Mouse (Mus musculus) forebrain, embryonic 13.5 days (tissue): ENCODE data around the gene Rapgef6. TPM values are rescaled to one million over a fixed set of nuclear protein-coding genes. Genes with fewer than 3 reads are reported as not detected.

Source experiments
- ATAC-seq: fragments of 200-750 bp; cut with Nextera tagmentation; 2 replicates; pipeline ENCODE4 v1.8.0; 2017
- H3K27ac ChIP-seq: fragments of 300-500 bp; sonication (generic); 2 replicates; pipeline ENCODE4 v1.5.1; 2015; ENCODE audit warnings: inconsistent platforms, mild to moderate bottlenecking, moderate library complexity
- H3K27me3 ChIP-seq: fragments of 300-500 bp; sonication (generic); 2 replicates; pipeline ENCODE4 v1.6.1; 2015; ENCODE audit warnings: mild to moderate bottlenecking, inconsistent platforms
- H3K36me3 ChIP-seq: fragments of 300-500 bp; sonication (generic); 2 replicates; pipeline ENCODE4 v1.6.1; 2015; ENCODE audit warnings: mild to moderate bottlenecking, inconsistent platforms; ENCODE audit not compliant: poor library complexity, severe bottlenecking
- H3K4me1 ChIP-seq: fragments of 300-500 bp; sonication (generic); 2 replicates; pipeline ENCODE4 v1.6.1; 2015; ENCODE audit warnings: inconsistent platforms
- H3K4me2 ChIP-seq: fragments of 300-500 bp; sonication (generic); 2 replicates; pipeline ENCODE4 v1.6.1; 2015; ENCODE audit warnings: inconsistent platforms, mild to moderate bottlenecking, moderate library complexity
- H3K4me3 ChIP-seq: fragments of 300-500 bp; sonication (generic); 2 replicates; pipeline ENCODE4 v1.5.1; 2015; ENCODE audit warnings: mild to moderate bottlenecking, inconsistent platforms
- H3K9ac ChIP-seq: fragments of 300-500 bp; sonication (generic); 2 replicates; pipeline ENCODE4 v1.6.1; 2015; ENCODE audit warnings: mild to moderate bottlenecking, inconsistent platforms
- H3K9me3 ChIP-seq: fragments of 300-500 bp; sonication (generic); replicated peaks from 2 replicates; pipeline ENCODE4 v1.6.1; 2016; ENCODE audit warnings: inconsistent platforms
- WGBS: fragments of 180-500 bp; shearing (Covaris S2); methylation state at CpG from one replicate; pipeline ENCODE4 v1.1.7; 2015; 5-methylcytosine and 5-hydroxymethylcytosine counted together
- polyA plus RNA-seq: library from polyadenylated mRNA; unstranded; fragments of >200 nt; fragmentation: Nextera tagmentation; extraction: Ambion mirVana; gene quantifications from 2 replicates; pipeline ENCODE4 v1.2.1, GENCODE M21; 2015

Gene Rapgef6
- polyA plus RNA-seq, 1 experiment from 2014 or later, result 36.4 TPM

DNA sequence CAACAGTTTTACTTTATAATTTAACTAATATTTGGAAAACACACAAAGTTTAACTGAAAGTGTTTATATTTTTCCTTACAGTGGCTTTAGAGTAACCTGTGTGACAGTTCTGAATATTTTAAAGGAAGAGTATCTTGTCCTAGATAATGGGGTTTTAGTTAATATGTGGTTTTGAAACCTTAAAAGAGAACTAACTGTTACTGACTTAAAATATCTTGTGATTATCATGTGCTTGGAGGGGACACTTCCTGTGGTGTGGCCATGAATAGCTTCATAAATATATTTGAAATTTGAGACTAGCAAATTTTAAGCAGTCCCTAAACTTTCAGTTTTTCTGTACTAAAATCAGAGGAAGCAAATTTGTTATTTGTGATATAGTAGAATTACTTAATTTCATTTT, 125.9 kb downstream of the Rapgef6 start:
- Histone ChIP-seq H3K27ac (no peak overlapping the region), H3K4me1 (no peaks in the 10 kb centered on the region)
- no peak for ATAC-seq

GRCm38 (mm10) chr11:54655420-54655819, 132.8 kb downstream of the Rapgef6 start:
- no peak overlapping the region for H3K27ac ChIP-seq
- no peak overlapping the region for H3K4me2 ChIP-seq
- H3K36me3 ChIP-seq, result peaks cover 20% of the 10 kb centered on the region
- 92% methylated on average over 2 of the region's 2 CpGs for WGBS
- no peaks in the 10 kb centered on the region for H3K4me1 ChIP-seq
- no peak overlapping the region for H3K4me3 ChIP-seq
- no peaks in the 10 kb centered on the region for H3K9me3 ChIP-seq
- no peak for ATAC-seq
- H3K27me3 ChIP-seq, result no peaks in the 10 kb centered on the region
- H3K9ac ChIP-seq, result no peak overlapping the region

More for the DNA sequence above, 125.9 kb downstream of the Rapgef6 start:
- no peaks in the 10 kb centered on the region for H3K27me3 ChIP-seq
- H3K9me3 ChIP-seq, result no peaks in the 10 kb centered on the region
- H3K4me3 ChIP-seq, result no peak overlapping the region
- no peak overlapping the region for H3K9ac ChIP-seq
- H3K4me2 ChIP-seq, result no peak overlapping the region
- H3K36me3 ChIP-seq, result peaks cover 13% of the 10 kb centered on the region; the same call in 1 of the 2 replicates

DNA sequence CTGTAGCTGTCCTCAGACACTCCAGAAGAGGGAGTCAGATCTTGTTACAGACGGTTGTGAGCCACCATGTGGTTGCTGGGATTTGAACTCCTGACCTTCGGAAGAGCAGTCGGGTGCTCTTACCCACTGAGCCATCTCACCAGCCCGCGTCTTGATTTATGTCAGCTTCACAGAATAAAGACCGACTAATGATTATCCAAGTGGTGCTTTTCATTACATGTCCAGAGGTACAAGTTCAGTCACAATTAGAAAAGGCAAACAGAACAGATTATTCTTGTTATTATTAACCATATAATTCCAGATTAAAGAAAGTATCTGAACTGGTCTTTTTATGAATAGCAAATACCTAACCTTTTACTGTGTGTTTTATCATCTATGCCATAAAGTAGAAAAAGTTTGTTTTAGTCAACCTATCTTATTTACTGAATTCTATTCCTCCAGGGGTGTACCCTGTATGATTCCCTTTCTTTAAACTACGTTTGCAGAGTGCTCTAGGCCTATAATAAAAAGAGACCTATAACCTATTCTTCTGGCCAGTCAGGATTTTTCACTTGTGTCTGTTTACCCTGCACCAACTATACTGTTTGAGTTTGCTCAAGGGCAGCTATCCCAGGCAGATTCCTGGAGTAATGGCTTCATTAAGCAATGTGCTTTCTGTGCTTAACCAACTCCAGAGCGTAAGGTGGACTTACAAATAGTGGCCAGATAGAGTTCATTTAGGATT, 151.1 kb downstream of the Rapgef6 start:
- no peak overlapping the region for H3K4me3 ChIP-seq
- H3K4me1 ChIP-seq, result no peaks in the 10 kb centered on the region
- no peaks in the 10 kb centered on the region for H3K27me3 ChIP-seq
- H3K36me3 ChIP-seq, result peaks cover 18% of the 10 kb centered on the region; the same call in 1 of the 2 replicates
- no peak overlapping the region for H3K27ac ChIP-seq
- WGBS, result 89% methylated on average over 8 of the region's 8 CpGs
- ATAC-seq, result no peak
- no peak overlapping the region for H3K4me2 ChIP-seq
- H3K9me3 ChIP-seq, result no peaks in the 10 kb centered on the region
- no peak overlapping the region for H3K9ac ChIP-seq

GRCm38 (mm10) chr11:54675792-54676489, 153.3 kb downstream of the Rapgef6 start:
- no peak for ATAC-seq
- no peak overlapping the region for H3K27ac ChIP-seq
- no peak overlapping the region for H3K4me2 ChIP-seq
- 92% methylated on average over 2 of the region's 2 CpGs for WGBS
- no peaks in the 10 kb centered on the region for H3K27me3 ChIP-seq
- no peak overlapping the region for H3K9ac ChIP-seq
- H3K4me3 ChIP-seq, result no peak overlapping the region
- no peaks in the 10 kb centered on the region for H3K4me1 ChIP-seq
- no peaks in the 10 kb centered on the region for H3K9me3 ChIP-seq
- peaks cover 34% of the 10 kb centered on the region for H3K36me3 ChIP-seq

DNA sequence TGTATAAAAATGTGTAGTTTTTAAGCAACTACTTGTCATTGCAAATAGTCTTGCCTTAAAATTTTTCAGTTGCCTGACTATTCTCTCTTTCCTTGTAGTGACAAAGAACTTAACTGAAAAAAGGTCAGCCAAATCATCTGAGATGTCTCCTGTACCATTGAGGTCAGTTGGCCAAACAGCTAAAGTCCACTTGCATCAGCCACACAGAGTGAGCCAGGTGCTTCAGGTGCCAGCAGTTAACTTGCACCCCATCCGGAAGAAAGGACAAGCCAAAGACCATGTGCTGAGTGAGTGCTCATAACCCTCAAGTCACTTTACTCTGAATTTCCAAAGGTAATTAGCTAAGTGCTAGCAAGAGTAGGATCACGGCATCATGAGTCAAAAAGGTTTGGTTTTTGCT, 156.5 kb downstream of the Rapgef6 start:
- Histone ChIP-seq H3K27me3 (no peaks in the 10 kb centered on the region), H3K4me2 (no peak overlapping the region), H3K27ac (no peak overlapping the region), H3K9me3 (no peaks in the 10 kb centered on the region), H3K9ac (no peak overlapping the region), H3K36me3 (peaks cover 40% of the 10 kb centered on the region), H3K4me1 (no peaks in the 10 kb centered on the region), H3K4me3 (no peak overlapping the region)
- 91% methylated on average over 2 of the region's 2 CpGs for WGBS
- no peak for ATAC-seq

GRCm38 (mm10) chr11:54684831-54685230, 162.2 kb downstream of the Rapgef6 start:
- Histone ChIP-seq H3K9ac (no peak overlapping the region), H3K36me3 (peaks cover 47% of the 10 kb centered on the region), H3K9me3 (no peaks in the 10 kb centered on the region), H3K27ac (no peak overlapping the region), H3K4me3 (no peak overlapping the region), H3K27me3 (no peaks in the 10 kb centered on the region), H3K4me2 (no peak overlapping the region), H3K4me1 (no peaks in the 10 kb centered on the region)
- WGBS, result 68% methylated on average over 2 of the region's 2 CpGs
- ATAC-seq, result no peak

DNA sequence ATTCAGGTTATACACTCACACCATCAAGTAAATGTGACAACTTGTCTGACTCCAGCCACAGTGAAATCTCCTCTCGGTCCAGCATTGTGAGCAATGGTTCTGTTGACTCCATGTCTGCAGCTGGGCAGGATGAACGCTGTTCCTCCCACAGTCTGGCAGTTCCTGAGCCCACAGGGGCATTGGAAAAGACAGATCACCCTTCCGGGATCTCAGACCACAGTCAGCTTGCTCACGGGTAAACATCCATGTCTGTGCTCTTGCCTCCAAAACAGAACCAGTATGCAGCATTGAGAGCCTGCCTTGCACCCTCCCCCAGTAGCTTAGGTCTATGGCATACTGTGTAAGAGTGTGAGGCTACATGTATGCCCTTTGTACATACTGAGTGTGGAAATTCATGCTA, 167.5 kb downstream of the Rapgef6 start:
- Histone ChIP-seq H3K27me3 (no peaks in the 10 kb centered on the region), H3K9ac (no peak overlapping the region)
- ATAC-seq, result no peak

DNA sequence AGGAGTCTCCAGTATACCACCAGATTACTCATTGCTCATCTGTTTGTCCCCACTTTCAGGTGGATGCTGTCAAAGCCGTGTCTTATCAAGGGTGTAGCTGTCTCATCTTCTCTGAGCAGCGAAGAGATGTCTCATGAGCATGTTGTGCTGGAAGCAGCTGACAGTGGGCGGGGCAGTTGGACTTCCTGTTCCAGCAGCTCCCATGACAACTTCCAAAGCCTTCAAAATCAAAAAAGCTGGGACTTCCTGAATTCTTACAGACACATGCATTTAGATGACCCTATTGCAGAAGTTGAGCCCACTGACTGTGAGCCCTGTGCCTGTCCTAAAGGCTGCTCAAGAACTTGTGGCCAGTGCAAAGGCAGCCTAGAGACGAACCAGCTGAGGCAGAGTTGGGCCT, 168.5 kb downstream of the Rapgef6 start:
- Histone ChIP-seq H3K27me3 (no peaks in the 10 kb centered on the region), H3K4me3 (no peak overlapping the region), H3K4me2 (no peak overlapping the region), H3K9me3 (no peaks in the 10 kb centered on the region), H3K27ac (no peak overlapping the region), H3K4me1 (no peaks in the 10 kb centered on the region), H3K9ac (no peak overlapping the region), H3K36me3 (peaks cover 62% of the 10 kb centered on the region)
- 92% methylated on average over 4 of the region's 4 CpGs for WGBS
- no peak for ATAC-seq

More for the DNA sequence above, 167.5 kb downstream of the Rapgef6 start:
- Histone ChIP-seq H3K4me3 (no peak overlapping the region), H3K9me3 (no peaks in the 10 kb centered on the region), H3K4me2 (no peak overlapping the region), H3K36me3 (peaks cover 61% of the 10 kb centered on the region), H3K4me1 (no peaks in the 10 kb centered on the region), H3K27ac (no peak overlapping the region)
- 93% methylated on average over 4 of the region's 4 CpGs for WGBS

DNA sequence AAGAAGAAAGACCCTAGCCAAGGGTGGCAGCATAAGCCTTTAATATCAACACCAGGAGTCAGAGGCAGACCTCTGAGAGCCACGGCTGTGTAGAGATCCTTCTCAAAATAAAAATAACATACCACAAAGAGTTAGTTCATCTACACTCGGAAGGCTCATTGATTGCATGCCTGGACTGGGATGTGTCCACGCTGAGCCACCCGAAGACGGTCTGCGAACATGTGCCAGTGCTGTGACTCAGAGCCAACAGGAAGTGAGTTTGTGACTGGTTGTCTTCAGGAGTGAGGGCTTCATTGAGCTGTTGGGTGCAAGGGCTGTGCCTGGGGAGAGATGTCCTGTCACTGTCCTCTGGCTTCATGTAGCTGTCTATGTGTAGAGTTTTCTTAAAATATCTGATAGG, 171.0 kb downstream of the Rapgef6 start:
- no peaks in the 10 kb centered on the region for H3K4me1 ChIP-seq
- WGBS, result 94% methylated on average over 6 of the region's 6 CpGs

DNA sequence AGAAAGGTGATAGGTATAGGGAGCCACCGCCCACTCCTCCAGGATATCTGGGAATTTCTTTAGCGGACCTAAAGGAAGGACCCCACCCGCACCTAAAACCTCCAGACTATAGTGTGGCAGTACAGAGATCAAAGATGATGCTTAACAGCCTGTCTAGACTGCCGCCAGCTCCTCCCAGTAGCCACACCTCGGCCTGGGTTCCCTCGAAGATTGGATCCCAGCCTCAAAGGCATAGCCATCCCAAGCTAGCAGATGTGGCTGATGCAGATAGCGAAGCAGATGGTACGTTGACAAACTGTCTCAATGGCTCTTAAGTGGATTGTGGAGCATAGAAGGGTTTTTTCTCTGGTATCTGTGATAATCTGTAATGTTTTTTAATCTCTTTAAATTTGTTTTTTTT, 171.6 kb downstream of the Rapgef6 start:
- Histone ChIP-seq H3K4me3 (no peak overlapping the region), H3K4me1 (no peaks in the 10 kb centered on the region), H3K4me2 (no peak overlapping the region), H3K27ac (peak overlapping the region; percentile 25; the same call in 1 of the 2 replicates), H3K9ac (no peak overlapping the region), H3K27me3 (no peaks in the 10 kb centered on the region), H3K36me3 (peaks cover 66% of the 10 kb centered on the region), H3K9me3 (no peaks in the 10 kb centered on the region)
- 79% methylated on average over 8 of the region's 8 CpGs for WGBS
- no peak for ATAC-seq

More for the DNA sequence above, 171.0 kb downstream of the Rapgef6 start:
- Histone ChIP-seq H3K36me3 (peaks cover 68% of the 10 kb centered on the region), H3K4me3 (no peak overlapping the region), H3K9ac (no peak overlapping the region), H3K27ac (no peak overlapping the region), H3K27me3 (no peaks in the 10 kb centered on the region), H3K4me2 (no peak overlapping the region), H3K9me3 (no peaks in the 10 kb centered on the region)
- no peak for ATAC-seq

GRCm38 (mm10) chr11:54695951-54696350, 173.3 kb downstream of the Rapgef6 start:
- H3K9me3 ChIP-seq, result no peaks in the 10 kb centered on the region
- H3K9ac ChIP-seq, result no peak overlapping the region
- H3K4me2 ChIP-seq, result no peak overlapping the region
- no peak overlapping the region for H3K4me3 ChIP-seq
- no peak overlapping the region for H3K27ac ChIP-seq
- no peaks in the 10 kb centered on the region for H3K27me3 ChIP-seq
- 73% methylated on average over 4 of the region's 4 CpGs for WGBS
- no peak for ATAC-seq
- no peaks in the 10 kb centered on the region for H3K4me1 ChIP-seq
- peaks cover 61% of the 10 kb centered on the region for H3K36me3 ChIP-seq

DNA sequence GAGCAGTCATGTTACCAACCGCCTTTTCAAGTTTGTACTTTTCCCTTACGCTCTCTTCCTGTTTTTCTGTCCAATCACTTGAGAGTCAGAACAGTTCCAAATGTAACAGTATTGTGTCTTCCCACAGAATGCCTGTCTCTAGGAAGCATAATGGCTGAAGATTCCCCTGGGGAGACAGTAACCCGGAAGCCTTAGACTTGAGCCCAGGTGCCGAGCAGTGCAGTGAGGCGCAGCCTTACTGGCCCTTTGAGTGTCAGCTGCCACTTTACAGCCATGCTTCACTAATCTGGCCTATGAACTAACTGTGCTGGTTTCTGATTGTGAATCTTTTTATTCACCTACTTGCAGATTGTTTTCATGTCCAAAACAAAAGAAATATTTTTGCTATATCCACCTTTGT, 175.0 kb downstream of the Rapgef6 start:
- no peak overlapping the region for H3K4me3 ChIP-seq
- no peak overlapping the region for H3K4me2 ChIP-seq
- no peak for ATAC-seq
- no peaks in the 10 kb centered on the region for H3K27me3 ChIP-seq
- H3K9me3 ChIP-seq, result no peaks in the 10 kb centered on the region
- H3K4me1 ChIP-seq, result no peaks in the 10 kb centered on the region
- no peak overlapping the region for H3K9ac ChIP-seq
- 94% methylated on average over 5 of the region's 5 CpGs for WGBS
- peaks cover 48% of the 10 kb centered on the region for H3K36me3 ChIP-seq
- H3K27ac ChIP-seq, result no peak overlapping the region
